Mouse (Mus musculus) megakaryocyte, embryonic 14.5 days (primary cell): ENCODE measurements around the gene Trpc2.

Experiments used
- FLI1 ChIP-seq: IDR thresholded peaks from 2 replicates; pipeline ENCODE4 v1.6.1; 2012; ENCODE audit warnings: low read length, inconsistent platforms, mixed read lengths
- GATA1 ChIP-seq: IDR thresholded peaks from 3 replicates; pipeline ENCODE4 v1.6.1; 2012; ENCODE audit warnings: mixed read lengths, low read length, inconsistent platforms, borderline replicate concordance

- TF ChIP-seq GATA1 (no peak), FLI1 (no peak)
Observed at GRCm38 (mm10) chr7:102109746-102110145, 26.8 kb downstream of the Trpc2 start.
